Mouse (Mus musculus): ENCODE results near the gene B4galt5.
A peak's percentile ranks its signal among the peaks of the same experiment; 100 is the strongest.

Gene B4galt5

GRCm38 (mm10) chr2:167354611-167355165 is 5.7 kb upstream of the B4galt5 start:
- Histone ChIP-seq H3K4me1 (replicated peaks; ENCODE audit: low read depth, low read length) (peaks cover 55% of the 10 kb centered on the region), H3K36me3 (ENCODE audit: insufficient read depth, low read length) (no peaks in the 10 kb centered on the region), H3K4me3 (replicated peaks; ENCODE audit: low read length) (no peak overlapping the region), H3K27me3 (ENCODE audit: insufficient read depth, low read length) (peaks cover 23% of the 10 kb centered on the region), H3K9me3 (ENCODE audit: low read length) (no peaks in the 10 kb centered on the region)
- TF ChIP-seq NANOG (IDR thresholded peaks at IDR 0.05; ENCODE audit: borderline replicate concordance, low read length) (no peak), POU5F1 (IDR thresholded peaks at IDR 0.05; ENCODE audit: borderline replicate concordance, low read length) (no peak)

- Histone ChIP-seq H3K27me3 (ENCODE audit: insufficient read depth, low read length) (peaks cover 24% of the 10 kb centered on the region), H3K4me3 (replicated peaks; ENCODE audit: low read length) (no peak overlapping the region), H3K36me3 (ENCODE audit: insufficient read depth, low read length) (no peaks in the 10 kb centered on the region), H3K4me1 (replicated peaks; ENCODE audit: low read depth, low read length) (peaks cover 57% of the 10 kb centered on the region), H3K9me3 (ENCODE audit: low read length) (no peaks in the 10 kb centered on the region)
- no peak for TF ChIP-seq POU5F1 (IDR thresholded peaks at IDR 0.05; ENCODE audit: borderline replicate concordance, low read length)
- no peak for TF ChIP-seq NANOG (IDR thresholded peaks at IDR 0.05; ENCODE audit: borderline replicate concordance, low read length)
- no peak for TF ChIP-seq CTCF (conservative IDR thresholded peaks at IDR 0.05; ENCODE audit: low read length)
Observed at GRCm38 (mm10) chr2:167354046-167354445, 5.1 kb upstream of the B4galt5 start.

- no peak for TF ChIP-seq POU5F1 (IDR thresholded peaks at IDR 0.05; ENCODE audit: borderline replicate concordance, low read length)
- TF ChIP-seq NANOG (IDR thresholded peaks at IDR 0.05; ENCODE audit: borderline replicate concordance, low read length): no peak
- no peak for TF ChIP-seq CTCF (conservative IDR thresholded peaks at IDR 0.05; ENCODE audit: low read length)
- Histone ChIP-seq H3K4me1 (replicated peaks; ENCODE audit: low read depth, low read length) (peaks cover 66% of the 10 kb centered on the region), H3K4me3 (replicated peaks; ENCODE audit: low read length) (no peak overlapping the region)
Observed at GRCm38 (mm10) chr2:167352496-167352895, 3.5 kb upstream of the B4galt5 start.

GRCm38 (mm10) chr2:167351371-167351951 is 2.5 kb upstream of the B4galt5 start:
- Histone ChIP-seq H3K36me3 (ENCODE audit: insufficient read depth, low read length) (peaks cover 7% of the 10 kb centered on the region; the same call in 1 of the 2 replicates), H3K9me3 (ENCODE audit: low read length) (no peaks in the 10 kb centered on the region), H3K4me3 (replicated peaks; ENCODE audit: low read length) (no peak overlapping the region), H3K4me1 (replicated peaks; ENCODE audit: low read depth, low read length) (peaks cover 74% of the 10 kb centered on the region), H3K27me3 (ENCODE audit: insufficient read depth, low read length) (peaks cover 25% of the 10 kb centered on the region)
- TF ChIP-seq POU5F1 (IDR thresholded peaks at IDR 0.05; ENCODE audit: borderline replicate concordance, low read length) (no peak), NANOG (IDR thresholded peaks at IDR 0.05; ENCODE audit: borderline replicate concordance, low read length) (no peak), CTCF (conservative IDR thresholded peaks at IDR 0.05; ENCODE audit: low read length) (no peak)

More at GRCm38 (mm10) chr2:167352496-167352895, 3.5 kb upstream of the B4galt5 start:
- Histone ChIP-seq H3K27me3 (ENCODE audit: insufficient read depth, low read length) (peaks cover 26% of the 10 kb centered on the region), H3K9me3 (ENCODE audit: low read length) (no peaks in the 10 kb centered on the region), H3K36me3 (ENCODE audit: insufficient read depth, low read length) (no peaks in the 10 kb centered on the region)

GRCm38 (mm10) chr2:167350126-167350650 is 1.2 kb upstream of the B4galt5 start:
- Histone ChIP-seq H3K9me3 (ENCODE audit: low read length) (no peaks in the 10 kb centered on the region), H3K4me1 (replicated peaks; ENCODE audit: low read depth, low read length) (peaks cover 81% of the 10 kb centered on the region), H3K4me3 (replicated peaks; ENCODE audit: low read length) (peak overlapping the region; percentile 86; the same call in 1 of the 2 replicates), H3K36me3 (ENCODE audit: insufficient read depth, low read length) (peaks cover 13% of the 10 kb centered on the region), H3K27me3 (ENCODE audit: insufficient read depth, low read length) (peaks cover 25% of the 10 kb centered on the region)
- TF ChIP-seq NANOG (IDR thresholded peaks at IDR 0.05; ENCODE audit: borderline replicate concordance, low read length): no peak

GRCm38 (mm10) chr2:167349283-167349936 is 427 bp upstream of the B4galt5 start:
- Histone ChIP-seq H3K36me3 (ENCODE audit: insufficient read depth, low read length) (peaks cover 14% of the 10 kb centered on the region), H3K27me3 (ENCODE audit: insufficient read depth, low read length) (peaks cover 25% of the 10 kb centered on the region), H3K4me1 (replicated peaks; ENCODE audit: low read depth, low read length) (peaks cover 80% of the 10 kb centered on the region), H3K9me3 (ENCODE audit: low read length) (no peaks in the 10 kb centered on the region), H3K4me3 (replicated peaks; ENCODE audit: low read length) (peak overlapping the region; percentile 86)
- no peak for TF ChIP-seq CTCF (conservative IDR thresholded peaks at IDR 0.05; ENCODE audit: low read length)
- no peak for TF ChIP-seq POU5F1 (IDR thresholded peaks at IDR 0.05; ENCODE audit: borderline replicate concordance, low read length)
- TF ChIP-seq NANOG (IDR thresholded peaks at IDR 0.05; ENCODE audit: borderline replicate concordance, low read length): no peak

GRCm38 (mm10) chr2:167347991-167348375 is 1.0 kb downstream of the B4galt5 start:
- TF ChIP-seq NANOG (IDR thresholded peaks at IDR 0.05; ENCODE audit: borderline replicate concordance, low read length) (no peak), CTCF (conservative IDR thresholded peaks at IDR 0.05; ENCODE audit: low read length) (no peak), POU5F1 (IDR thresholded peaks at IDR 0.05; ENCODE audit: borderline replicate concordance, low read length) (no peak)
- peaks cover 20% of the 10 kb centered on the region for H3K36me3 ChIP-seq (ENCODE audit: insufficient read depth, low read length)
- H3K4me3 ChIP-seq (replicated peaks; ENCODE audit: low read length): peak overlapping the region; percentile 86
- peaks cover 25% of the 10 kb centered on the region for H3K27me3 ChIP-seq (ENCODE audit: insufficient read depth, low read length)
- H3K4me1 ChIP-seq (replicated peaks; ENCODE audit: low read depth, low read length): peaks cover 82% of the 10 kb centered on the region
- H3K9me3 ChIP-seq (ENCODE audit: low read length): no peaks in the 10 kb centered on the region

- Histone ChIP-seq H3K9me3 (ENCODE audit: low read length) (no peaks in the 10 kb centered on the region), H3K4me3 (replicated peaks; ENCODE audit: low read length) (peak overlapping the region; percentile 86), H3K4me1 (replicated peaks; ENCODE audit: low read depth, low read length) (peaks cover 82% of the 10 kb centered on the region), H3K36me3 (ENCODE audit: insufficient read depth, low read length) (peaks cover 20% of the 10 kb centered on the region), H3K27me3 (ENCODE audit: insufficient read depth, low read length) (peaks cover 25% of the 10 kb centered on the region)
- TF ChIP-seq CTCF (conservative IDR thresholded peaks at IDR 0.05; ENCODE audit: low read length) (no peak), NANOG (IDR thresholded peaks at IDR 0.05; ENCODE audit: borderline replicate concordance, low read length) (no peak), POU5F1 (IDR thresholded peaks at IDR 0.05; ENCODE audit: borderline replicate concordance, low read length) (no peak)
Observed at GRCm38 (mm10) chr2:167347361-167347760, 1.6 kb downstream of the B4galt5 start.

Data from E14TG2a.4 (cell line).